Comparison of ENCODE assay signal across 15 mouse cellular contexts in the genomic region with DNA sequence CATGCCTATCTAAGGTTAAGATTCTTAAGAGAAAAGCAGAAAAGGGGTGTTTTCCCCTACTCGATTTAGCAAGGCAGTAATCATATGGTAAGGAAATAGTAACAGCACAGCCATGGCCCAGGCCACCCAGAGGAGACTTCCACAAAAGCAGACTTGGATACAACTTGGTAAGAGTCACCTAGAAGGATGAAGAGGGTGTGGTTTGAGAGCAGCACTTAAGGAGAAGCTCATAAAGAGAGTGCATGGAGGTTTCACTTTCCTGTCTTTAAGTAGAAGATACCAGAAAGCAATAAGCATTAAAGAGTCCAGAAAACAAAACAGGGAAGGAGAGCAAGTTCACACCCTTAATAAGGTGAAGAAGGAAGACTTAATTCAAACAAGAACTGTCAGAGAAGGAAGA. TPM values are rescaled to one million over a fixed set of nuclear protein-coding genes. Genes with fewer than 3 reads are reported as not detected.
"Had no signal": no experiment of that assay in that cellular context is flagged by ENCODE, and none has a peak within 500 bp of the region (broad histone marks: within the 10 kb centered on the region; RNA-seq: fewer than 3 reads in every experiment).

No protein-coding gene starts in this region.

- DNase-seq: kidney, postnatal 36 days; left cerebral cortex, postnatal 4 days; lung, embryonic 14.5 days; lung, postnatal 10 days; lung, postnatal 4 days; right cerebral cortex, adult 18-20 months; right cerebral cortex, postnatal 25 days; thymus, adult 18-20 months had no signal

- H3K4me2 ChIP-seq: limb, embryonic 13.5 days; liver, embryonic 15.5 days; lung, embryonic 14.5 days; midbrain, embryonic 12.5 days; neural tube, embryonic 15.5 days had no signal

- H3K9me3 ChIP-seq: limb, embryonic 13.5 days; liver, embryonic 15.5 days; midbrain, embryonic 12.5 days; neural tube, embryonic 15.5 days had no signal

- H3K9ac ChIP-seq: limb, embryonic 13.5 days; liver, embryonic 15.5 days; lung, embryonic 14.5 days; midbrain, embryonic 12.5 days; neural tube, embryonic 15.5 days had no signal

- H3K4me3 ChIP-seq: layer of hippocampus, adult 2 months; limb, embryonic 13.5 days; liver, embryonic 15.5 days; midbrain, embryonic 12.5 days; neural tube, embryonic 15.5 days had no signal

- H3K27ac ChIP-seq: layer of hippocampus, adult 2 months; limb, embryonic 13.5 days; liver, embryonic 15.5 days; midbrain, embryonic 12.5 days; neural tube, embryonic 15.5 days; stomach, postnatal 0 days had no signal

- H3K36me3 ChIP-seq: limb, embryonic 13.5 days; liver, embryonic 15.5 days; midbrain, embryonic 12.5 days; neural tube, embryonic 15.5 days had no signal

- H3K27me3 ChIP-seq: limb, embryonic 13.5 days; liver, embryonic 15.5 days; midbrain, embryonic 12.5 days; neural tube, embryonic 15.5 days had no signal

RNA-seq across cellular contexts. Expression of a gene that starts 10.5 kb away (rescaled TPM):
- total RNA-seq: liver, adult 2 months had no signal
